Mouse (Mus musculus): ENCODE measurements at regions not wholly inside any gene's neighbourhood (a gene's known extent, or its start where the extent isn't known, plus 50 kb on each side); places are given as distances from the start of the nearest gene placed in this dataset.
A peak's percentile ranks its signal among the peaks of the same experiment; 100 is the strongest.

GRCm38 (mm10) chr9:30137611-30138287 is 174.8 kb upstream of the Ntm start:
- H3K9ac ChIP-seq (replicated peaks; ENCODE audit: low read length): no peak overlapping the region
- H3K27ac ChIP-seq: peak overlapping the region; percentile 58; the same call in 1 of the 2 replicates
- 18% methylated on average over 14 of the region's 14 CpGs for WGBS
- no peak overlapping the region for H3K4me3 ChIP-seq (ENCODE audit: low read length)
- TF ChIP-seq CTCF (IDR thresholded peaks at IDR 0.05; ENCODE audit: low read depth): peak; percentile 86
- peak overlapping the region; percentile 30 for H3K4me2 ChIP-seq (ENCODE audit: low read depth, low read length)
- no peaks in the 10 kb centered on the region for H3K36me3 ChIP-seq (ENCODE audit: insufficient read depth, low read length)
- peak; percentile 88 for DNase-seq (ENCODE audit: low spot score)
- H3K27me3 ChIP-seq (ENCODE audit: insufficient read depth, low read length): no peaks in the 10 kb centered on the region
- no peaks in the 10 kb centered on the region for H3K9me3 ChIP-seq (ENCODE audit: low read length)
- H3K4me1 ChIP-seq (ENCODE audit: insufficient read depth, low read length): peaks cover 19% of the 10 kb centered on the region; the same call in 1 of the 2 replicates
- ATAC-seq: peak; percentile 93

GRCm38 (mm10) chr9:30140188-30140587 is 177.2 kb upstream of the Ntm start:
- ATAC-seq: peak; percentile 55

GRCm38 (mm10) chr9:30141186-30141585 is 178.2 kb upstream of the Ntm start:
- Histone ChIP-seq H3K4me2 (ENCODE audit: low read depth, low read length) (no peak overlapping the region), H3K27ac (no peak overlapping the region), H3K27me3 (ENCODE audit: insufficient read depth, low read length) (no peaks in the 10 kb centered on the region), H3K9me3 (ENCODE audit: low read length) (no peaks in the 10 kb centered on the region), H3K4me1 (ENCODE audit: insufficient read depth, low read length) (peaks cover 13% of the 10 kb centered on the region; the same call in 1 of the 2 replicates), H3K4me3 (ENCODE audit: low read length) (no peak overlapping the region), H3K36me3 (ENCODE audit: insufficient read depth, low read length) (no peaks in the 10 kb centered on the region), H3K9ac (replicated peaks; ENCODE audit: low read length) (no peak overlapping the region)
- TF ChIP-seq CTCF (IDR thresholded peaks at IDR 0.05; ENCODE audit: low read depth): no peak
- WGBS: 88% methylated on average over 3 of the region's 3 CpGs
- no peak for ATAC-seq
- no peak for DNase-seq (ENCODE audit: low spot score)

More at GRCm38 (mm10) chr9:30140188-30140587, 177.2 kb upstream of the Ntm start:
- WGBS: 25% methylated on average over 3 of the region's 3 CpGs
- peak; percentile 89 for DNase-seq (ENCODE audit: low spot score)
- Histone ChIP-seq H3K4me3 (ENCODE audit: low read length) (no peak overlapping the region), H3K27ac (no peak overlapping the region), H3K4me1 (ENCODE audit: insufficient read depth, low read length) (peaks cover 13% of the 10 kb centered on the region; the same call in 1 of the 2 replicates), H3K27me3 (ENCODE audit: insufficient read depth, low read length) (no peaks in the 10 kb centered on the region), H3K9me3 (ENCODE audit: low read length) (no peaks in the 10 kb centered on the region), H3K36me3 (ENCODE audit: insufficient read depth, low read length) (no peaks in the 10 kb centered on the region), H3K9ac (replicated peaks; ENCODE audit: low read length) (no peak overlapping the region), H3K4me2 (ENCODE audit: low read depth, low read length) (no peak overlapping the region)
- TF ChIP-seq CTCF (IDR thresholded peaks at IDR 0.05; ENCODE audit: low read depth): no peak

GRCm38 (mm10) chr9:30142806-30143458 is 180.0 kb upstream of the Ntm start:
- WGBS: 87% methylated on average over 10 of the region's 10 CpGs
- H3K4me2 ChIP-seq (ENCODE audit: low read depth, low read length): no peak overlapping the region
- DNase-seq (ENCODE audit: low spot score): no peak
- H3K27ac ChIP-seq: no peak overlapping the region
- no peak overlapping the region for H3K9ac ChIP-seq (replicated peaks; ENCODE audit: low read length)
- H3K36me3 ChIP-seq (ENCODE audit: insufficient read depth, low read length): no peaks in the 10 kb centered on the region
- H3K4me3 ChIP-seq (ENCODE audit: low read length): no peak overlapping the region
- H3K9me3 ChIP-seq (ENCODE audit: low read length): no peaks in the 10 kb centered on the region
- H3K27me3 ChIP-seq (ENCODE audit: insufficient read depth, low read length): no peaks in the 10 kb centered on the region
- H3K4me1 ChIP-seq (ENCODE audit: insufficient read depth, low read length): peaks cover 6% of the 10 kb centered on the region; the same call in 1 of the 2 replicates
- ATAC-seq: no peak
- TF ChIP-seq CTCF (IDR thresholded peaks at IDR 0.05; ENCODE audit: low read depth): no peak

- TF ChIP-seq CTCF (IDR thresholded peaks at IDR 0.05; ENCODE audit: low read depth): no peak
- 38% methylated on average over 17 of the region's 17 CpGs for WGBS
Measured at GRCm38 (mm10) chr9:30149481-30150468, 186.8 kb upstream of the Ntm start.

GRCm38 (mm10) chr9:30151173-30151572 is 188.2 kb upstream of the Ntm start:
- no peaks in the 10 kb centered on the region for H3K36me3 ChIP-seq (ENCODE audit: insufficient read depth, low read length)
- DNase-seq (ENCODE audit: low spot score): no peak
- peaks cover 8% of the 10 kb centered on the region; the same call in 1 of the 2 replicates for H3K4me1 ChIP-seq (ENCODE audit: insufficient read depth, low read length)
- ATAC-seq: no peak
- H3K27ac ChIP-seq: no peak overlapping the region
- no peak overlapping the region for H3K4me2 ChIP-seq (ENCODE audit: low read depth, low read length)
- no peak overlapping the region for H3K9ac ChIP-seq (replicated peaks; ENCODE audit: low read length)
- H3K9me3 ChIP-seq (ENCODE audit: low read length): no peaks in the 10 kb centered on the region
- no peak for TF ChIP-seq CTCF (IDR thresholded peaks at IDR 0.05; ENCODE audit: low read depth)
- WGBS: 100% methylated on average over 1 of the region's 1 CpGs
- H3K4me3 ChIP-seq (ENCODE audit: low read length): no peak overlapping the region
- no peaks in the 10 kb centered on the region for H3K27me3 ChIP-seq (ENCODE audit: insufficient read depth, low read length)

More at GRCm38 (mm10) chr9:30149481-30150468, 186.8 kb upstream of the Ntm start:
- no peak overlapping the region for H3K9ac ChIP-seq (replicated peaks; ENCODE audit: low read length)
- ATAC-seq (peak; percentile 47; the same call in 1 of the 2 replicates), DNase-seq (ENCODE audit: low spot score) (peak; percentile 64)
- peaks cover 8% of the 10 kb centered on the region; the same call in 1 of the 2 replicates for H3K4me1 ChIP-seq (ENCODE audit: insufficient read depth, low read length)
- H3K4me2 ChIP-seq (ENCODE audit: low read depth, low read length): no peak overlapping the region
- H3K4me3 ChIP-seq (ENCODE audit: low read length): no peak overlapping the region
- H3K9me3 ChIP-seq (ENCODE audit: low read length): no peaks in the 10 kb centered on the region
- H3K36me3 ChIP-seq (ENCODE audit: insufficient read depth, low read length): no peaks in the 10 kb centered on the region
- H3K27ac ChIP-seq: no peak overlapping the region
- no peaks in the 10 kb centered on the region for H3K27me3 ChIP-seq (ENCODE audit: insufficient read depth, low read length)

Data from hindbrain, postnatal 0 days (tissue).